Mouse (Mus musculus) frontal cortex, postnatal 14 days (tissue): ENCODE data around the gene Klhl21.

ENCODE experiments used
- DNase-seq, 2 experiments: peaks; one replicate each; pipeline ENCODE4 v3.0.0; 2022; ENCODE audit warnings: low spot score in 2 of 2

Gene Klhl21

GRCm38 (mm10) chr4:152008622-152009075, at the start of gene Klhl21:
Gene Klhl21 (plus strand): TSS chr4:152008803.
- DNase-seq = peak; percentile 87 to 91

- DNase-seq = no peak
These were observed 48.6 kb upstream of the Klhl21 start for GRCm38 (mm10) chr4:151959849-151960512.

- DNase-seq = no peak
These were observed 48.1 kb upstream of the Klhl21 start for GRCm38 (mm10) chr4:151960513-151960854.

GRCm38 (mm10) chr4:151962817-151963216, 45.8 kb upstream of the Klhl21 start:
- DNase-seq = no peak

GRCm38 (mm10) chr4:151968204-151968921, 40.2 kb upstream of the Klhl21 start:
- DNase-seq = no peak

GRCm38 (mm10) chr4:151972221-151972967, 36.2 kb upstream of the Klhl21 start:
- no peak for DNase-seq

- DNase-seq = no peak
These were observed 33.2 kb upstream of the Klhl21 start for GRCm38 (mm10) chr4:151975441-151975840.

- DNase-seq = peak; percentile 77 to 88
These were observed 30.9 kb upstream of the Klhl21 start for GRCm38 (mm10) chr4:151977748-151978147.

GRCm38 (mm10) chr4:151980699-151981098, 27.9 kb upstream of the Klhl21 start:
- no peak for DNase-seq

- DNase-seq = peak; percentile 75 to 84
These were observed 27.2 kb upstream of the Klhl21 start for GRCm38 (mm10) chr4:151981363-151981762.

GRCm38 (mm10) chr4:151983043-151983442, 25.6 kb upstream of the Klhl21 start:
- no peak for DNase-seq

GRCm38 (mm10) chr4:151983560-151983959, 25.0 kb upstream of the Klhl21 start:
- DNase-seq = no peak

- DNase-seq = no peak
These were observed 22.7 kb upstream of the Klhl21 start for GRCm38 (mm10) chr4:151985886-151986285.

- DNase-seq = no peak
These were observed 22.0 kb upstream of the Klhl21 start for GRCm38 (mm10) chr4:151986650-151987049.

- no peak for DNase-seq
These were observed 20.6 kb upstream of the Klhl21 start for GRCm38 (mm10) chr4:151988014-151988341.

- DNase-seq = peak in 1 of 2 experiments; percentile 81
These were observed 20.1 kb upstream of the Klhl21 start, which contains the start of gene Thap3 for GRCm38 (mm10) chr4:151988342-151989109. Gene Thap3 (minus strand): TSS chr4:151988997.

- DNase-seq = no peak
These were observed 19.5 kb upstream of the Klhl21 start for GRCm38 (mm10) chr4:151989110-151989488.

GRCm38 (mm10) chr4:151992091-151992490, 16.5 kb upstream of the Klhl21 start:
- no peak for DNase-seq

GRCm38 (mm10) chr4:151993035-151993434, 15.6 kb upstream of the Klhl21 start:
- no peak for DNase-seq

- no peak for DNase-seq
These were observed 14.1 kb upstream of the Klhl21 start for GRCm38 (mm10) chr4:151994228-151995171.
